Mouse (Mus musculus) monocyte, adult 5-6 weeks (primary cell): ENCODE results near the gene Ptbp1. TPM values are rescaled to one million over a fixed set of nuclear protein-coding genes. Genes with fewer than 3 reads are reported as not detected.
"Not testable (repeated sequence)": the region's sequence is repeated elsewhere in the genome, so short reads cannot be mapped to it uniquely, and the experiment has no call there.

Source experiments
- ATAC-seq: fragments of 153-309, 156-312 bp; replicated peaks from 2 replicates; pipeline ENCODE4 v1.8.0; 2017; ENCODE audit warnings: mild to moderate bottlenecking; ENCODE audit not compliant: low TSS enrichment, insufficient number of reproducible peaks, severe bottlenecking, poor library complexity, low FRiP score
- total RNA-seq: library from RNA; stranded (forward); fragments of 200-1000, 200-491, 200-594 nt; gene quantifications from 3 replicates; pipeline ENCODE4 v1.2.3, GENCODE M21; 2017

The Ptbp1 gene
- total RNA-seq, 1 experiment from 2014 or later = 55.7 TPM

DNA sequence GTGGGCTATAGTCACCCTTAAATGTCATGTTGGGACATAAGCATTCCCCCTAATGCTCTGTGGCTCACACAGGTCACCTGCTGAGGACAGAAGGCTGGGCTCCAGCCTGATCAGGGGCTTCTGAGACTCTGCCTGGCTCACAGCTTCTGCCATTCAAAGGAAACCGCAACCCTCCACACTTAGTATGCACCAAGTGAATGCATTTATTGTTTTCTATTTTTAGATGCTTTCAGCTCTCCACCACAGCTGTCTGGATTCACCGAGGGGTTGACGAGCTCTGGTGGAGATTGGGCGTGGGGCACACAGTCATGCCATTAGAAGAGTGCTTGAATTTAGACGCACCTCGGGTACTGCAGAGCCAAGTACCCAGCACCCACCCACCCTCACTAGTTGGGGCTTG is 19.1 kb downstream of the Ptbp1 start:
- ATAC-seq = no peak

DNA sequence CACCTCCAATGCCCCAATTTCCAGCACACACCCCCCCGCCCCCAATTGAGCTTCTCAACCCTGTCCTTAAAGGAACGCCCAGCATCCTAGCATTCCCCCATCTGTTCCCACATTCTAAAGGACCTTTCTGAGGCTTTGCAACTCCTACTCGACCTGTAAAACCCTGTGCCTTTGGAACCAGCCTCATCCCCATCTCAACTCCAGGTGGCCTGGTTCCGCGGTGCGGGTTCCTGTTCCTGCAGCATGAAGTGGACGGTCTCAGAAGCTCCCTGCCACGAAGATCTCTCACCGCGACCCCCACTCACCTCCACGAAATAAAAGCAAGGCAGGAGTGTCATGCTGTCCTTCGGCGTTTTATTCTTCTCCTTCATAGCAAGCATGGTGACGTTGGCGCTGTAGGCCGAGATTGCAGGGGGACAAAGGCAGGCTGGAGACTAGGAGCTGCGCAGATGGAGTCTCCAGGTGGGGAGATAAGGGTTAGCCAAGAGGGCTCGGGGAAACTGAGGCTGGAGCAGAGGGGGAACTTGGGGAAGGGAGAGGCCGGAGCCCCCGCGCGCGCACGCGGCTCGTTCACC is 19.6 kb downstream of the Ptbp1 start:
- ATAC-seq = no peak

DNA sequence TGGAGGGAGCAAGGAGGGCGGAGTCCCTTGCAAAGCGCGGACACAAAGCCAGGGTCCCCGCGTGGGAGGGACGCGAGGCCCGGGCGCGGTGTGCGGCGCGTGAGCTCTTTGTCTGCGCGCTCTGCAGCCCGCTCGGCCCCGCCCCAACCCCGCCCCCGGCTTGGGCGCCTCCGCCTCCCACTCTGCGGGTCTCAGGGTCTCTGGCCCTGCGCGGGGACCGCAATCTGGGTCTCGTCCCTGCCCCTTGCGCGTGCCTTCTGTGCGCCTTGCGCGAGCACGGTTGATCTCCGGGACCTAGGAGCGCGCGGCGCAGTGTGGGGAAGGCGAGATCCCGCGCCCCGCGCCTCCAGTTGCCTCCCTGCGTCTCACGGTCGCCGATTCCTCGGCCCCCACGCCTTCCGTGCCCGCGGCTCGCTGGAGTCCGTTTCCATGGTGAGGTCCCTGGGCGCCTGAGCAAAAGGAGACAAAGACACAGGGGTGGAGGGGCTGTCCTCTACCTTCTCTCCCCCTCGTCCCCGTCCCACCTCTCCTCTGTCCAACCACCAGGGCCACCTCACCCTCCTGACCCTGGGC is 20.1 kb downstream of the Ptbp1 start, which contains the start of the genes Prtn3 and Plppr3:
Gene Prtn3 (plus strand): TSS at position 187 of the 573 bp plus-strand sequence.
Gene Plppr3 (minus strand): TSS at position 345 of the 573 bp plus-strand sequence.
- ATAC-seq = no peak

DNA sequence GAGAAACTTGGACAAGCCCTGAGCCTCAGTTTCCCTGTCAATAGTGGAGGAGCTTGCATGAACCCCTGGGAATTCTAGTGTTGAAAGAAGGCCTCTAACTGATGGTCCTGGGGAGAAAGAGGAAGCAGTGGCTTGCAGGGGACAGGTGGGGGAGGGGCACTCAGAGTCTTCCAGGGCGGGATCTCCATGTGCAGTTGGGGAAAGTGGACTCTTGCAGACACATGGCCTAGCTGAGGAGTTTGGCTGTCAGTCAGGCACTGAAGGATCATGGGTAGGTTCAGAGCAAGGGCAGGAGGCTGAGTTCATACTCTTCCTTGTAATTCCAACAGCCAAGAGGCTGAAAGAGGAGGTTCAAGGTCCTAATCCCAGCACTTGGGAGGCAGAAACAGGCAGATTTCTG is 22.9 kb downstream of the Ptbp1 start:
- no peak for ATAC-seq

DNA sequence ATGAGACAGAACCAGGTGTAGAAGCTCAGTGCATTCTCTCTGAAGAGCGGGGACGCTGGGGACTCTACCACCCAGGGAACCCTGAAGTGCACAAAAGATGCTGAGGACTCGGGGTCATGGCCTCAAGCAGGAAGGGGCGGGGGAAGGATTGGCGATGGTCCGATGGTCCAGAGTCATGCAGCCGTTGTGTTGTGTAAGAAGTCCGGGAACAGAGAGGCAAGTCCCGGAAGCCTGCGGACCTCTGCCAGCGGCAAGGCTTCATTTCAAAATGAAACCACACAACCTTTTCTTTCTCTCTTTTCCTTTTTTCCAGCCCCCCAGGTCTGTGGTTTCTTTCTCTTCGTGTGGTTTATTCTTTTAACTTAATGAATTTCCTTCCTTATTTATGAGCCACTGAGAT is 23.5 kb downstream of the Ptbp1 start:
- ATAC-seq = 0 out of 2 replicates have a peak, but pooled peaks have one; percentile 34

DNA sequence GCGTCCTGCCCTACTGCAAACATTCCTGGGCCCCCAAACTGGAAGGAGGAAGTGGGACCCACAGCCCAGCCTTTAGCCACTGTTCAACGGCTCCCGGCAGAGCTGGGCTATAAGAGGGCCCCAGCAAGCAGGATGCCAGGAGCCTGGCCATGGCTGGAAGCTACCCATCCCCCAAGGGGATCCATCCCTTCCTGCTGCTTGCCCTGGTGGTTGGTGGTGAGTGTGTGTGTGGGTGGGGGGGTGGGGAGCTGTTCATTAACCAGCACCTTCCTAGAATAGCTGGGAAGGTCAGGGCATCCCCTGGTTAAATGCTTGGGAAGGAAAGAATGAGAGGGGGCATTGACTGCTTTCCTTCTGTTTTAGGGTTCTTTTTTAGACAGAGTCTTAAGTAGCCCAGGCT is 25.3 kb downstream of the Ptbp1 start:
- ATAC-seq = no peak

DNA sequence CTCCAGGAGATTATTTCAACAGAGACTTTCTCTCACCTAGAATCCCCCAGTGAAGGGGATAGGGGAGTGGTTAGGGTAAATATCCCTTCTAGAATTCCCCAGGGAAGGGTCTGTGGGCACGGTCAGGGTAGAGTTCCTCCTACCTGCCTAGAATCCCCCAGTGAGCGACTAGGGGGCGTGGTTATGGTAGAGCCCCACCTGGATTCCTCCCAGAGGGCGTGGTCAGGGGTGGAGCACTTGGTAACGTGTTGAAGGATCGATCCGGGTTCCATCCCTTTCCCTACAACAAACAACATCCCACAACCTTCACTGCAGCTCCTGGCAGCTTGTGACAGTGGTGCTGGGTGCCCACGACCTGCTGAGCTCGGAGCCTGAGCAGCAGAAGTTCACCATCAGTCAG is 26.5 kb downstream of the Ptbp1 start:
- ATAC-seq = no peak

DNA sequence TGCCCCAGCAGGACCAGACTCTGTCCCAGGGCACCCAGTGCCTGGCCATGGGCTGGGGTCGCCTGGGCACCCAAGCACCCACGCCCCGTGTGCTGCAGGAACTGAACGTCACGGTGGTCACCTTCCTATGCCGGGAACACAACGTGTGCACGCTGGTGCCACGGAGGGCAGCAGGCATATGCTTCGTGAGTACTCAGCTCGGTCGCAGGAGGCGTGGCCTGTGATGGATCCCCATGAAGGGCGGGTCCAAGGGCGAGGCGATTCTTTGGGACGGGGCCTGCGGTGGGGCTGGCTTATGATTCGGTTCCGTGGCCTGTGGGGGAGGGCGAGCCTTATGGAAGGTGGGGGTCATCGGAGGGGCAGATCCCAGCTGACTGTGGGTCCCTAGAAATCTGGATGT is 27.8 kb downstream of the Ptbp1 start:
- peak; percentile 25; the same call in 1 of the 2 replicates for ATAC-seq

DNA sequence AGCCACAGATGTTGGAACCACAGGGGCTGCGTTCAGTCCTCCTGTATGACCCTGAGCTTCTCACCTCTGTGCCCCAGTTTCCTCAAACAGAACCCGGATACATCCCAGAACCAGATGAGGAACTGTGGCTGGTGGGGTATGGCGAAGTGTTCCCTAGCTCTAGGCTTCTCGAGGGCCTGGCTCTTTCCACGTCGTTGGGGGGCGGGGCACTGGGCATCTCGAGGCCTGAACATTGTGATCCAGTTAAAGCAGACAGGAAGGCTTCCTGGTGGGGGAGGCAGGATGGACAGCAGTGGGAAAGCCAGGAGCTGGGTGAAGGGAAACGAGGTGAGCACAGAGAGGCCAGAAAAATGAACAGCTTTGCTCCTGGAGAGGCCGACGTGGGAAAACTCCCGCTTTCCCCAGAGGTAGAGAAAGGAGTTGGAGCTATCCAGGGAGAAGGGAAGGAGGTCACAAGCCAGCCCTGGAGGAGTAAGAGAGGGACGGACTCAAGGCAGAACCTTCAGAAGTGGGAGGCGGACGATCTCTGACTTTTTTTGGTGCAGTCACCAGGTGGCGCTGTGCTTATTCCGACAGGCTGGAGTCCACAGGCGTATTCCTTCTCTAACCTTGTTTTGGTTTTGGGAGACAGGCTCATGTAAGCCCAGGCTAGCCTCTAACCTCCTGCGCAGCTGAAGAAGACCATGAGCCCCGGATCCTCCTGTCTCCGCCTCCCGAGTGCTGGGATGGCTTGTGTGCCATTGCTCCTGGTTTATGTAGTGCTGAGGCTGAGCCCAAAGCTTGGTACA is 29.3 kb downstream of the Ptbp1 start:
- ATAC-seq = peak; percentile 58

DNA sequence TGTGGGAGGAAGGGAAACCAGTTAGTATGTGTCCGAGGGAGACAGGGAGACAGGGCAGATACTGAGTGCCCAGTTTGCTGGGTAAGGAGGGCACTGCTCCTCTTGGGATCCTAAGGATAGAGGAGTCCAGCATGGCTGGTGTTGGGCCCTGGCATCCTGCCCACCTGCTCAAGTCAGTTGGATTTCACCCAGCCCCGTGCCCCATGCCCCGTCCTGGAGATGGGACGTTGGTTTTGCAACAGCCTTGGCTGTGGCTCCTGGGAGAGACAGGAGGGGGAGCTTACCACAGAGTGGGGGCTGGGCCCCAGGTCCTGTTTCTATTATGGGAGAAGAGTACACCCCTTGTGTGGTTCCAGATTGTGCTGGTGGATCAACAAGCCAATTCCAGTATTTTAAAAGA is 30.2 kb downstream of the Ptbp1 start:
- ATAC-seq = no peak

DNA sequence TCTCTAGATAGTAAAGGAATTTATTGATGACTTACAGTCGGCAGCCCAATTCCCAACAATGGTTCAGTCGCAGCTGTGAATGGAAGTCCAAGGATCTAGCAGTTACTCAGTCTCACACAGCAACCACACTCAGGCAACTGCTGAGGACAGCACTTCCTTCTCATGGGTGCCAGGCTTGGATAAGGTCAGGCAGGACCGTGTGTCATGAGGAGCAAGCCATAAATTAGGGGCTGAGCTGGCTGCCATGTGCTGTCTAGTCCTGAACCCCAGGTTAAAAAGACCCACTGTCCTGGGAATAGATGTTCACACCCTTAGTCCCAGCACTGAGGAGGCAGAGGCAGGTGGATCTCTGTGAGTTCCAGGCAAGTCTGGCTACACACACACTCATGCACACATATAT is 30.7 kb downstream of the Ptbp1 start:
- ATAC-seq = not testable (repeated sequence)

DNA sequence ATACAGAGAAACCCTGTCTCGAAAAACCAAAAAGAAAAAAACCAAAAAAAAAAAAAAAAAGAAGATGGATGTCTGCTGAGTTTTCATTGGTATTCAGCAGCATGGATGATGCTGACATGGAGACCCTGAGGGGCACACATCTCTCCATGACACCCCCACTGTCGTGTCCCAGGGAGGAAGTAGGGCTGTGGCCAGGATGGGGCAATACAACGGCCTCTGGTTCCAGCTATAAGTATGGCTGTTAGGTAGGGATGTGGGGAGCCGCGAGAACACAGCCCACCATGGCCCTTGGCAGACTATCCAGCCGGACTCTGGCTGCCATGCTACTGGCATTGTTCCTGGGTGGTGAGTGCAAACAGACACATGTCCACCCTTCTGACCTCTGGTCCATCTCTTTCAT is 31.8 kb downstream of the Ptbp1 start, which contains the start of gene Elane:
Gene Elane (plus strand): TSS at position 194 of the 400 bp plus-strand sequence.
- ATAC-seq = no peak

DNA sequence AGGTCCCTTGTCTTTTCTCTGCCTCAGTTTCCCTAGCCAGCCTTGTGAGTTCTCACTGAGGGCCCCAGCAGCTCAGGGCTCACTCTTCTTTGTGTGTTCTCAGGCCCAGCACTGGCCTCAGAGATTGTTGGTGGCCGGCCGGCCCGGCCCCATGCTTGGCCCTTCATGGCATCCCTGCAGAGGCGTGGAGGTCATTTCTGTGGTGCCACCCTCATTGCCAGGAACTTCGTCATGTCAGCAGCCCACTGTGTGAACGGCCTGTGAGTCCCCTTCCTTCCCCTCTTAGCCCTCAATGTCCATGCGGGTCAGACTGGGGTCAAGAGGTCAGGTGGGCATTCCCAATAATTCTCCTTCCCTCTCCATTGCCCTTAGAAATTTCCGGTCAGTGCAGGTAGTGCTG is 32.4 kb downstream of the Ptbp1 start:
- no peak for ATAC-seq

DNA sequence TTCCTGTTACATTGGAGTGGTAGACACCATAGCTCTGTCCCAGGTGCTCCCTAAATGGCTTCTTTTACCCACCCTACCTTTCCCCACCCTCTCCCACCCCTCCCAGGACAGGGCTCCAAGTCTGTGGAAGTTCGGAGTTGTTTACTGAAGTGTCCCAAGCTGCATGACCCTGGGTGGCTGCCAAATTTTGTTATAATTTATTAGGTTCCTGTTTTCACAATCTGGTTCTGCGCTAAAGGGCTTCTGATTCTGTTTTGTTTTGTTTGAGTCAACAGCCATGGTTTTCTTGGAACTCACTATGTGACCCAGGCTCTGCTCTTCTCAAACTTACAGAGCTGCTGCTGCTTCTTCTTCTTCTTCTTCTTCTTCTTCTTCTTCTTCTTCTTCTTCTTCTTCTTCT is 35.2 kb downstream of the Ptbp1 start:
- ATAC-seq = no peak

DNA sequence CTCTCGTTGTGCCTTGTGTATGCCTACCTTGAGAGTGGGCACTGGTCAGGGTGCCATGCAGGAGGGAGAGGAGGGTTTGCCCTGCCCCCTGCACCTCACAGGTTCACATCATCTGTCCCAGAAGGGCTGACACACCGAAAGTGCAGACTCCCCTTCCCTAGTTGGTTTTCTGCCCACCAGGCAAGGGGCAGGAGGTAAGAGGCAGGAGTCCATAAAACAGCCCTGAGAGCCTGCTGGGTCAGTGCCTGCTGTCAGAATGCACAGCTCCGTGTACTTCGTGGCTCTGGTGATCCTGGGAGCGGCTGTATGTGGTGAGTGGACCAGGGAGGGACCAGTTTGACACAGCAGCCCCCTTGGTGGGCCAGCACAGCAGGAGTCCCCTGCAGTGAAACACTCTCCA is 36.4 kb downstream of the Ptbp1 start, which contains the start of gene Cfd:
Gene Cfd (plus strand): TSS at position 184 of the 400 bp plus-strand sequence.
- no peak for ATAC-seq

DNA sequence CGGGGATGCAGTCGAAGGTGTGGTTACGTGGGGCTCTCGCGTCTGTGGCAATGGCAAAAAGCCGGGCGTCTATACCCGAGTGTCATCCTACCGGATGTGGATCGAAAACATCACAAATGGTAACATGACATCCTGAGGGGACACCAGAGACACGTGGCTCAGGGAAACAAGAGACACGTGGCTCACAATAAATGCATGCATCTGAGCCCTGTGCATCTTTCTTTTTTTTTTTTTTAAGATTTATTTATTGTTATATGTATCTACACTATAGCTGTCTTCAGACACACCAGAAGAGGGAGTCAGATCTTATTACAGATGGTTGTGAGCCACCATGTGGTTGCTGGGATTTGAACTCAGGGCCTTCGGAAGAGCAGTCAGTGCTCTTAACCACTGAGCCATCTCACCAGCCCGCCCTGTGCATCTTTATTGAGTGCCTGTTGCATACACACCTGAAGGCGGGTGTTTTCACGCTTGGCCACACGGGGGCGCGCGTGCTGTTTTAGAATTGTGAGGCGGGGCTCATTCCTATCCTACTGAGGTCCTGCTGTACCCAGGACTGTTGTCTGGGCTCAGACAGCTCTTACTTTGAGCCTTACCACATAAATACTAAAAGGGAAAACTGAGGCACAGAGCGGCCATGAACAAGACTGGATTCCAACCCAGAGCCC is 38.4 kb downstream of the Ptbp1 start:
- ATAC-seq = peak; percentile 48; the same call in 1 of the 2 replicates

DNA sequence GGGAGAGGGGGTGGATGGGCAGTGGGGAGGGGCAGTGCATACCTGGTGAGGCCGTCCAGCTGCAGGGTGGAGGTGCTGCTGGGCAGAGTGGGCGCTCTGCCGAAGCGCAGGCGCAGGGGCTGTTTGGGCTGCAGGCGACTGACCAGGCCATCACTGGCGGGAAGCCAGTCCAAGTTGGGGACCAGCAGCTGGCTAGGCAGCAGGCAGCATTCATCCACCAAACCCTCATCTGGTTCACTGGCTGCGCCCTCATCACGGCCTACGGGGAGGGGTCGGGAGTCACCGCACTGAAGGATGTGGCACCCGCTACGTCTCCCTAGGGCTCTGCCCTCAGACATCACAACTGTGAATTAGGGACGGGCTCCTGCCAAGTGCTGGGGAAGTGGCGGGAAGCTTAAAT is 42.1 kb downstream of the Ptbp1 start:
- no peak for ATAC-seq

DNA sequence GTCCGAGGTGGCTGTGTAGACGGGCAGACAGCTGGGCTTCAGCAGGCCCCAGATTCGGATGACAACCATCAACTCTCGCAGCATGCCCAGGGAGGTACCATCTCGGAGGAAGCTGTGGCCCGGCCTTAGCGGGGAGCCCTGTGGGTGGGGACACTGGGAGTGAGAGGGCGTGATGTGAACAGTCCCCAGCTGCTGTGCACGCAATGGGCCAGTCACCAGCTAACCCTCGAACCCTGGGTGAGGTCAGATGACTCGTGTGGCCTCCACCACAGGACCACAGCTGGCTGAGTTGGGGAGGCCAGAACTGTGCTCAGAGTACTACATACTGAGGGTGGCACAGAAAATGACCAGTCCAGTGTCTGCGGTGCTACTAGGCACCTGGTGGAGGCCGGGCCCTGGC is 42.6 kb downstream of the Ptbp1 start:
- no peak for ATAC-seq
